Mouse (Mus musculus): ENCODE measurements around the gene Map4k2. TPM values are rescaled to one million over a fixed set of nuclear protein-coding genes. Genes with fewer than 3 reads are reported as not detected.

The Map4k2 gene
- polyA plus RNA-seq, 1 experiment from 2014 or later = 15.0 TPM

GRCm38 (mm10) chr19:6363091-6363410 is 22.1 kb downstream of the Map4k2 start:
- 3% methylated on average over 11 of the region's 11 CpGs for WGBS
- peak overlapping the region; percentile 89 for H3K4me3 ChIP-seq
- peaks cover 16% of the 10 kb centered on the region for H3K4me1 ChIP-seq
- H3K27me3 ChIP-seq (ENCODE audit: insufficient read depth, poor library complexity, severe bottlenecking) = no peaks in the 10 kb centered on the region
- peaks cover 34% of the 10 kb centered on the region for H3K36me3 ChIP-seq
- H3K9me3 ChIP-seq = no peaks in the 10 kb centered on the region
- peak overlapping the region; percentile 99 for H3K27ac ChIP-seq
- no peak for DNase-seq (ENCODE audit: low spot score)

GRCm38 (mm10) chr19:6363411-6364240 is 22.7 kb downstream of the Map4k2 start, which contains the start of gene Sf1:
Gene Sf1, plus strand, starts transcription at chr19:6363690.
- no peaks in the 10 kb centered on the region for H3K27me3 ChIP-seq (ENCODE audit: insufficient read depth, poor library complexity, severe bottlenecking)
- DNase-seq (ENCODE audit: low spot score) = peak; percentile 100
- H3K4me3 ChIP-seq = peak within 1 kb of the TSS; percentile 89
- WGBS = under 1% methylated on average over 85 of the region's 85 CpGs
- peaks cover 40% of the 10 kb centered on the region for H3K36me3 ChIP-seq
- H3K4me1 ChIP-seq = peaks cover 16% of the 10 kb centered on the region
- H3K27ac ChIP-seq = peak within 1 kb of the TSS; percentile 99
- H3K9me3 ChIP-seq = no peaks in the 10 kb centered on the region

GRCm38 (mm10) chr19:6364317-6364725 is 23.4 kb downstream of the Map4k2 start:
- Histone ChIP-seq H3K36me3 (peaks cover 47% of the 10 kb centered on the region), H3K4me1 (peaks cover 16% of the 10 kb centered on the region), H3K27ac (peak overlapping the region; percentile 99), H3K9me3 (no peaks in the 10 kb centered on the region), H3K4me3 (peak overlapping the region; percentile 89), H3K27me3 (ENCODE audit: insufficient read depth, poor library complexity, severe bottlenecking) (no peaks in the 10 kb centered on the region)
- peak; percentile 94 for DNase-seq (ENCODE audit: low spot score)
- under 1% methylated on average over 55 of the region's 55 CpGs for WGBS

- no peaks in the 10 kb centered on the region for H3K27me3 ChIP-seq (ENCODE audit: insufficient read depth, poor library complexity, severe bottlenecking)
- DNase-seq (ENCODE audit: low spot score) = no peak
- 9% methylated on average over 2 of the region's 2 CpGs for WGBS
- peaks cover 52% of the 10 kb centered on the region for H3K36me3 ChIP-seq
- peaks cover 16% of the 10 kb centered on the region for H3K4me1 ChIP-seq
- peak overlapping the region; percentile 89 for H3K4me3 ChIP-seq
- H3K27ac ChIP-seq = peak overlapping the region; percentile 99
- H3K9me3 ChIP-seq = no peaks in the 10 kb centered on the region
Observed at GRCm38 (mm10) chr19:6364842-6365241, 23.9 kb downstream of the Map4k2 start.

- DNase-seq (ENCODE audit: low spot score) = no peak
- 89% methylated on average over 2 of the region's 2 CpGs for whole genome bisulfite sequencing
- Histone ChIP-seq H3K4me3 (no peak overlapping the region), H3K36me3 (peaks cover 100% of the 10 kb centered on the region), H3K27me3 (ENCODE audit: insufficient read depth, poor library complexity, severe bottlenecking) (no peaks in the 10 kb centered on the region), H3K9me3 (no peaks in the 10 kb centered on the region), H3K4me1 (peaks cover 12% of the 10 kb centered on the region), H3K27ac (no peak overlapping the region)
Observed at GRCm38 (mm10) chr19:6370175-6370574, 29.2 kb downstream of the Map4k2 start.

GRCm38 (mm10) chr19:6372433-6372832 is 31.5 kb downstream of the Map4k2 start:
- Histone ChIP-seq H3K27ac (no peak overlapping the region), H3K4me1 (0 out of 2 replicates have a peak, but pooled peaks cover 6% of the 10 kb centered on the region), H3K36me3 (peaks cover 100% of the 10 kb centered on the region), H3K4me3 (no peak overlapping the region), H3K9me3 (no peaks in the 10 kb centered on the region), H3K27me3 (ENCODE audit: insufficient read depth, poor library complexity, severe bottlenecking) (no peaks in the 10 kb centered on the region)
- 88% methylated on average over 3 of the region's 3 CpGs for WGBS
- DNase-seq (ENCODE audit: low spot score) = no peak

GRCm38 (mm10) chr19:6373539-6374400 is 32.8 kb downstream of the Map4k2 start:
- Histone ChIP-seq H3K4me3 (no peak overlapping the region), H3K27ac (no peak overlapping the region), H3K27me3 (ENCODE audit: insufficient read depth, poor library complexity, severe bottlenecking) (no peaks in the 10 kb centered on the region), H3K36me3 (peaks cover 100% of the 10 kb centered on the region), H3K4me1 (0 out of 2 replicates have a peak, but pooled peaks cover 6% of the 10 kb centered on the region), H3K9me3 (no peaks in the 10 kb centered on the region)
- peak; percentile 84 for DNase-seq (ENCODE audit: low spot score)
- WGBS = 58% methylated on average over 12 of the region's 12 CpGs

GRCm38 (mm10) chr19:6374571-6374970 is 33.6 kb downstream of the Map4k2 start:
- Histone ChIP-seq H3K4me1 (0 out of 2 replicates have a peak, but pooled peaks cover 6% of the 10 kb centered on the region), H3K27me3 (ENCODE audit: insufficient read depth, poor library complexity, severe bottlenecking) (no peaks in the 10 kb centered on the region), H3K27ac (no peak overlapping the region), H3K4me3 (no peak overlapping the region), H3K9me3 (no peaks in the 10 kb centered on the region), H3K36me3 (peaks cover 100% of the 10 kb centered on the region)
- WGBS = over 99% methylated on average over 10 of the region's 10 CpGs
- DNase-seq (ENCODE audit: low spot score) = no peak

- H3K4me1 ChIP-seq = 0 out of 2 replicates have a peak, but pooled peaks cover 6% of the 10 kb centered on the region
- H3K9me3 ChIP-seq = no peaks in the 10 kb centered on the region
- DNase-seq (ENCODE audit: low spot score) = no peak
- no peaks in the 10 kb centered on the region for H3K27me3 ChIP-seq (ENCODE audit: insufficient read depth, poor library complexity, severe bottlenecking)
- H3K27ac ChIP-seq = no peak overlapping the region
- peaks cover 92% of the 10 kb centered on the region for H3K36me3 ChIP-seq
- H3K4me3 ChIP-seq = no peak overlapping the region
- WGBS = 94% methylated on average over 41 of the region's 42 CpGs
Observed at GRCm38 (mm10) chr19:6375423-6376254, 34.7 kb downstream of the Map4k2 start.

- DNase-seq (ENCODE audit: low spot score) = no peak
- peaks cover 89% of the 10 kb centered on the region for H3K36me3 ChIP-seq
- no peaks in the 10 kb centered on the region for H3K27me3 ChIP-seq (ENCODE audit: insufficient read depth, poor library complexity, severe bottlenecking)
- no peaks in the 10 kb centered on the region for H3K9me3 ChIP-seq
- H3K27ac ChIP-seq = no peak overlapping the region
- H3K4me1 ChIP-seq = 0 out of 2 replicates have a peak, but pooled peaks cover 6% of the 10 kb centered on the region
- 78% methylated on average over 14 of the region's 14 CpGs for WGBS
- no peak overlapping the region for H3K4me3 ChIP-seq
Observed at GRCm38 (mm10) chr19:6376255-6376564, 35.3 kb downstream of the Map4k2 start.

GRCm38 (mm10) chr19:6376643-6377042 is 35.7 kb downstream of the Map4k2 start:
- Histone ChIP-seq H3K27me3 (ENCODE audit: insufficient read depth, poor library complexity, severe bottlenecking) (no peaks in the 10 kb centered on the region), H3K4me1 (0 out of 2 replicates have a peak, but pooled peaks cover 6% of the 10 kb centered on the region), H3K9me3 (no peaks in the 10 kb centered on the region), H3K27ac (no peak overlapping the region), H3K36me3 (peaks cover 84% of the 10 kb centered on the region), H3K4me3 (no peak overlapping the region)
- WGBS = 85% methylated on average over 2 of the region's 2 CpGs
- no peak for DNase-seq (ENCODE audit: low spot score)

GRCm38 (mm10) chr19:6377327-6378040 is 36.5 kb downstream of the Map4k2 start:
- Histone ChIP-seq H3K36me3 (peaks cover 76% of the 10 kb centered on the region), H3K4me1 (peaks cover 11% of the 10 kb centered on the region; the same call in 1 of the 2 replicates), H3K27me3 (ENCODE audit: insufficient read depth, poor library complexity, severe bottlenecking) (no peaks in the 10 kb centered on the region), H3K4me3 (no peak overlapping the region), H3K9me3 (no peaks in the 10 kb centered on the region), H3K27ac (peak overlapping the region; percentile 10; the same call in 1 of the 2 replicates)
- DNase-seq (ENCODE audit: low spot score) = no peak
- 83% methylated on average over 11 of the region's 11 CpGs for WGBS
